Mouse (Mus musculus): ENCODE measurements around the gene Paqr5. TPM values are rescaled to one million over a fixed set of nuclear protein-coding genes. Genes with fewer than 3 reads are reported as not detected.

Paqr5 gene
- polyA plus RNA-seq, 1 experiment from 2014 or later = 0.26 TPM

DNA sequence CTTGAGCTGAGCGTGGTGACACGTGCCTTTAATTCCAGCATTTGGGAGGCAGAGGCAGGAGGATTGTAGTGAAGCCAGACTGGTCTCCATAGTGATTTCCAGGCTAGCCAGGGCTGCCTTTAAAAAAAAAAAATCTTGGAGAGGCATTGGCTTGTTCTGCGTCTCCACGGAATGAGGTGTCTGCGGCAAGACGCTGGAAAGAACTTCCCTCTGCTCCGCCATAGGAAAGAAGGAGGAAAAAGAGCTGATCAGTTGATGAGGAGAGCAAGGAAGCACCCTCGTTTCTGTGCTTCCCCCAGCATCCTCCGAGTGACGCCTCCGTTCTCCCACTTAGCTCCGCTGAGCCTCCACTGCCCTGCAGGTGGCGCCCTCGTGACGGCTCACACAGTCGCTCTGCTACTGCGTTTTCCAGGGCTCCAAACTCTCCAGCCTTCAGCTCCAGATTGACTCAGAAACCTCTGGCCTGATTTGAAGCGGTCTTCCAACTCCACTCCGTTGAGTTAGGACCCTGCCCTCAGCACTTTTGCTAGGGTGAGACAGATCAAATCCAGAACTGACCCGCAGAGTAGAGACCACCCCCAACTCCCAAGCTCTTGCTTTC, 13.5 kb upstream of the Paqr5 start:
- ATAC-seq (ENCODE audit: low FRiP score) (peak; percentile 38; the same call in 1 of the 2 replicates), DNase-seq (ENCODE audit: low spot score, missing footprints) (peak; percentile 96)
- H3K36me3 ChIP-seq (ENCODE audit: control insufficient read depth, insufficient read depth, low read length) = no peaks in the 10 kb centered on the region
- H3K9me3 ChIP-seq (ENCODE audit: control insufficient read depth, low read length) = no peaks in the 10 kb centered on the region
- H3K27me3 ChIP-seq (ENCODE audit: control insufficient read depth, insufficient read depth, low read length) = no peaks in the 10 kb centered on the region
- 6% methylated on average over 20 of the region's 20 CpGs for WGBS
- no peak overlapping the region for H3K4me2 ChIP-seq
- no peak overlapping the region for H3K9ac ChIP-seq (ENCODE audit: low read length)
- H3K27ac ChIP-seq (ENCODE audit: low read depth, low read length) = no peak overlapping the region
- H3K4me3 ChIP-seq (ENCODE audit: low read depth, low read length) = no peak overlapping the region
- H3K4me1 ChIP-seq (ENCODE audit: control insufficient read depth, insufficient read depth, low read length) = no peaks in the 10 kb centered on the region

DNA sequence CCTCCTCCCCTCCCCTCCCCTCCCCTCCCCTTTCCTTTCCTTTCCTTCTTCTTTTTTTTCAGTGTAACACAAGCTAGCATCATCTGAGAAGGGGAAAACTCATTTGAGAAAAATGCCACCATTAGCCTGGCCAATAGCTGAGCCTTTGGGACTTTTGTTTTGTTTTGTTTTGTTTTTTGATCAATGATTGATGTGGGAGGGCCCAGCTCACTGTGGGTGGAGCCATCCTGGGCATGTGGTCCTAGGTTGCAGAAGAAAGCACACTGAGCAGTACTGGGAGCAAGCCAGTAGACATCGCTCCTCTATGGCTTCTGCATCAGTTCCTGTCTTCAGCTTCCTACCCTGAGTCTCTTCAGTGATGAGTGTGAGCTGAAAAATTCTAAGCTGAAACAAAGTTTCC, 9.2 kb upstream of the Paqr5 start:
- DNase-seq (ENCODE audit: low spot score, missing footprints) (peak; percentile 4), ATAC-seq (ENCODE audit: low FRiP score) (no peak)
- H3K4me2 ChIP-seq = no peak overlapping the region

DNA sequence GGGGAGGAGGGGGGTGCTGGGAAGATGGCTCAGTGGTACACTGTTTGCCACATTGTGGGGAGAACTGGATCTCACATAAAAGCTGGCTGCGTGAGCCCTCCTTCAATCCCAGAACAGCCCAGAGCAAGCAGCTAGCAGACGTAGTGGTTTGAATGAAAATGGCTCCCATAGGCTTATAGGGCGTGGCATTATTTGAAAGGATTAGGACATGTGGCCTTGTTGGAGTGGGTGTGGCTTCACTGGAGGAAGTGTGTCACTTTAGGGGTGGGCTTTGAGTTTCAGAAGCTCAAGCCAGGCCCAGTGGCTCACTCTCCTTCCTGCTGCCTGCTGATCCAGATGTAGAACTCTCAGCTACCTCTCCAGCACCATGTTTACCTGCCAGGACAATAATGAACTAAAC, 5.5 kb upstream of the Paqr5 start:
- WGBS = 84% methylated on average over 3 of the region's 3 CpGs
- Histone ChIP-seq H3K27me3 (ENCODE audit: control insufficient read depth, insufficient read depth, low read length) (peaks cover 3% of the 10 kb centered on the region; the same call in 1 of the 2 replicates), H3K36me3 (ENCODE audit: control insufficient read depth, insufficient read depth, low read length) (no peaks in the 10 kb centered on the region), H3K27ac (ENCODE audit: low read depth, low read length) (no peak overlapping the region), H3K9ac (ENCODE audit: low read length) (no peak overlapping the region), H3K4me3 (ENCODE audit: low read depth, low read length) (no peak overlapping the region), H3K9me3 (ENCODE audit: control insufficient read depth, low read length) (no peaks in the 10 kb centered on the region), H3K4me2 (no peak overlapping the region), H3K4me1 (ENCODE audit: control insufficient read depth, insufficient read depth, low read length) (no peaks in the 10 kb centered on the region)
- ATAC-seq (ENCODE audit: low FRiP score) = no peak
- peak; percentile 8 for DNase-seq (ENCODE audit: low spot score, missing footprints)

More for the DNA sequence above, 9.2 kb upstream of the Paqr5 start:
- WGBS = 85% methylated on average over 1 of the region's 1 CpGs
- Histone ChIP-seq H3K9me3 (ENCODE audit: control insufficient read depth, low read length) (no peaks in the 10 kb centered on the region), H3K4me3 (ENCODE audit: low read depth, low read length) (no peak overlapping the region), H3K36me3 (ENCODE audit: control insufficient read depth, insufficient read depth, low read length) (no peaks in the 10 kb centered on the region), H3K27ac (ENCODE audit: low read depth, low read length) (no peak overlapping the region), H3K4me1 (ENCODE audit: control insufficient read depth, insufficient read depth, low read length) (no peaks in the 10 kb centered on the region), H3K27me3 (ENCODE audit: control insufficient read depth, insufficient read depth, low read length) (no peaks in the 10 kb centered on the region), H3K9ac (ENCODE audit: low read length) (no peak overlapping the region)

DNA sequence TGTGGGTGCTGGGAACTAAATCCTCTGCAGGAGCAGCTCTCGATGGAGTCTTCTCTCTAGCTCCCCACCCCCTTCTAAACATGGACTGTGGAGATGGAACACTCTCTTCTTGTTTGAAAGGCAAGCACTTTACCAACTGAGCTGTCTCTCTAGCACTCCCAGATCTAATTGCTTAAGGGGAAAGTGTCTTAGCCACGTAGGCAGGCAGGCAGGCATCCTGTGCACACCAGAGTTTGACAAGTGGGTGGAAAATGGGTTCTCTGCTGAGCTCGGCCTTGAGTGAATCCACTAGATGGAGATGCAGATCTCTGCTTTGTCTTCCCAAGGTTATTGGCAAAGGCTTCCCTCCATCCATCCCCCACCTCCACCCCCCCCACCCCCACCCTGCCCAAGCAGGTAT, 1.4 kb upstream of the Paqr5 start:
- peaks cover 2% of the 10 kb centered on the region; the same call in 1 of the 2 replicates for H3K4me1 ChIP-seq (ENCODE audit: control insufficient read depth, insufficient read depth, low read length)
- no peak overlapping the region for H3K27ac ChIP-seq (ENCODE audit: low read depth, low read length)
- H3K27me3 ChIP-seq (ENCODE audit: control insufficient read depth, insufficient read depth, low read length) = peaks cover 22% of the 10 kb centered on the region
- H3K9me3 ChIP-seq (ENCODE audit: control insufficient read depth, low read length) = no peaks in the 10 kb centered on the region
- ATAC-seq (ENCODE audit: low FRiP score) = no peak
- 61% methylated on average over 3 of the region's 3 CpGs for WGBS
- no peak overlapping the region for H3K9ac ChIP-seq (ENCODE audit: low read length)
- no peak overlapping the region for H3K4me3 ChIP-seq (ENCODE audit: low read depth, low read length)
- no peak overlapping the region for H3K4me2 ChIP-seq
- H3K36me3 ChIP-seq (ENCODE audit: control insufficient read depth, insufficient read depth, low read length) = no peaks in the 10 kb centered on the region
- peak; percentile 26 for DNase-seq (ENCODE audit: low spot score, missing footprints)

DNA sequence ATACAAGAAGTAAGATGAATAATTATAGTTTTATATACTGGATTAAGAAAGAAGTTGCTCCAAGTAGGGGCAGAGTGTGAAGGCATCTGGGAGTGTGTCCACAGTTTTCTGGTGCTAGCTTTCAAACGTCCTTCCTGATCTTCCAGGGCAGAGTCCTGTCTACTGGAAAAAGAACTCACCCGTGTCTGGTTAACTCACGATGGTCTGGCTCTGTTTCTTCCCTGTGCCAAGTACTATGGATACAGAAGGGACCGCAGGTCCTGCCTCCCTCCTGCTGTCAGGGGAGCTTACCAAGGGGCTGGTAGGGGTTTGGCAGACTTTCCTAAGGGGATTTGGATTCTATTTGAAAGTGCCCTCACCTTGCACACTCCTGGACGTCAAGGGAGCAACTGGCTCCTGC, 1.6 kb downstream of the Paqr5 start:
- peaks cover 2% of the 10 kb centered on the region; the same call in 1 of the 2 replicates for H3K4me1 ChIP-seq (ENCODE audit: control insufficient read depth, insufficient read depth, low read length)
- H3K9me3 ChIP-seq (ENCODE audit: control insufficient read depth, low read length) = no peaks in the 10 kb centered on the region
- peaks cover 22% of the 10 kb centered on the region for H3K27me3 ChIP-seq (ENCODE audit: control insufficient read depth, insufficient read depth, low read length)
- no peak overlapping the region for H3K9ac ChIP-seq (ENCODE audit: low read length)
- no peak overlapping the region for H3K4me3 ChIP-seq (ENCODE audit: low read depth, low read length)
- no peak for ATAC-seq (ENCODE audit: low FRiP score)
- H3K27ac ChIP-seq (ENCODE audit: low read depth, low read length) = no peak overlapping the region
- DNase-seq (ENCODE audit: low spot score, missing footprints) = peak; percentile 73
- H3K36me3 ChIP-seq (ENCODE audit: control insufficient read depth, insufficient read depth, low read length) = no peaks in the 10 kb centered on the region
- 37% methylated on average over 5 of the region's 5 CpGs for WGBS
- H3K4me2 ChIP-seq = no peak overlapping the region

DNA sequence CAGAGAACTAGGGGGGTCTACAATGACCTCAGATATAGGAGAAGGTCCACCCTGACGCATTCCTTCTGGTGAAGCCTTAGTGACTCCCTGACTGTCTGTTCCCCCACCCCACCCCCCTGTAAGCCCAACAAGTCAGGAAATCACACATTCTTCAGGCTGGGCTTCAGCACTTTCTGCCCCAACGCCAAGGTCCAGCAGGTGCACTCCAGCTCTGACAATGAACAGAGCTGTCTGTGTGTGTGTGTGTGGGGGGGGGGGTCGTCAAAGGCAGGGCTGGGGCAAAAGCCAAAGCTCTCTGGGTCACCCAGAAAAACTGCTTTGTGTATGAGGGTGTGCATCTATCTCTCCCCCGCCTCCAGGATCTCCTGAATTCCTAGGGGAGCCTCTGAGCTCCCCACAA, 2.8 kb downstream of the Paqr5 start:
- ATAC-seq (ENCODE audit: low FRiP score) (no peak), DNase-seq (ENCODE audit: low spot score, missing footprints) (peak; percentile 59)
- Histone ChIP-seq H3K4me2 (no peak overlapping the region), H3K4me3 (ENCODE audit: low read depth, low read length) (no peak overlapping the region), H3K36me3 (ENCODE audit: control insufficient read depth, insufficient read depth, low read length) (no peaks in the 10 kb centered on the region), H3K9ac (ENCODE audit: low read length) (no peak overlapping the region), H3K9me3 (ENCODE audit: control insufficient read depth, low read length) (no peaks in the 10 kb centered on the region), H3K27me3 (ENCODE audit: control insufficient read depth, insufficient read depth, low read length) (peaks cover 22% of the 10 kb centered on the region), H3K4me1 (ENCODE audit: control insufficient read depth, insufficient read depth, low read length) (peaks cover 2% of the 10 kb centered on the region; the same call in 1 of the 2 replicates), H3K27ac (ENCODE audit: low read depth, low read length) (no peak overlapping the region)
- WGBS = 54% methylated on average over 4 of the region's 4 CpGs

DNA sequence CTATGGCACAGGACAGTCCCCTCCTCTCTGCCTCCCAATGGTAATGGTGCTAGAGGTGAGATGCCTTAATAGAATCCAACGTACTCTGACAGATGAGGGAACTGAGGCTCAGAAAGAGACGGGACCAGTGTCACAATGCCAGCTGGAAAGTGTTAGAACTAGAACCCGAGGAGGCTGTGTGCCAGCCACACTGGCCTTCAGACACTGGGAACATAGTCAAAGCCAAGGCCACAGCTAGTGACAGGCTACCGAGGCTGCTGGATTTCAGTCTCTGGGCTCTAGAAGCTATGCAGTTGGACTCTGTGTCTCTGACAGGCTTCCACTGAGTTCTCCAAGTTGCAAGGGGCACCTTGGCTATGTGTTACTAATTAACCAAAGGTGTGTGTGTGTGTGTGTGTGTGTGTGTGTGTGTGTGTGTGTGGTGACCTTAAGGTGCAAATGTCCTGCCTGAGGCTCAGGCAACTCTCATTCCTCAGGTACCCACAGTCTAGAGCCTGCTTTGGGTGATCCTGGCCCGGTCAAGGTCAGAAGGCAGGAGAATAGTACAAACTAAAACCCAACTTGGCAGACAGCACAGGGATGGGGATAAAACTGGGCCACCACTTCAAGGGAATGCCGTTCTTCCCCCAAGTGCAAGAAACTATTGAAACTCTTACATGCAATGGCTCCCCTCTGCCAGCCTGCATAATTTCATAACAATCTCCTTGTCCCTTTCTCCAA, 3.5 kb downstream of the Paqr5 start:
- no peak overlapping the region for H3K4me3 ChIP-seq (ENCODE audit: low read depth, low read length)
- H3K4me1 ChIP-seq (ENCODE audit: control insufficient read depth, insufficient read depth, low read length) = peaks cover 2% of the 10 kb centered on the region; the same call in 1 of the 2 replicates
- H3K9ac ChIP-seq (ENCODE audit: low read length) = no peak overlapping the region
- no peak overlapping the region for H3K27ac ChIP-seq (ENCODE audit: low read depth, low read length)
- WGBS = 89% methylated on average over 6 of the region's 6 CpGs
- DNase-seq (ENCODE audit: low spot score, missing footprints) (peak; percentile 2), ATAC-seq (ENCODE audit: low FRiP score) (no peak)
- peaks cover 22% of the 10 kb centered on the region for H3K27me3 ChIP-seq (ENCODE audit: control insufficient read depth, insufficient read depth, low read length)
- no peaks in the 10 kb centered on the region for H3K36me3 ChIP-seq (ENCODE audit: control insufficient read depth, insufficient read depth, low read length)
- H3K9me3 ChIP-seq (ENCODE audit: control insufficient read depth, low read length) = no peaks in the 10 kb centered on the region
- no peak overlapping the region for H3K4me2 ChIP-seq

DNA sequence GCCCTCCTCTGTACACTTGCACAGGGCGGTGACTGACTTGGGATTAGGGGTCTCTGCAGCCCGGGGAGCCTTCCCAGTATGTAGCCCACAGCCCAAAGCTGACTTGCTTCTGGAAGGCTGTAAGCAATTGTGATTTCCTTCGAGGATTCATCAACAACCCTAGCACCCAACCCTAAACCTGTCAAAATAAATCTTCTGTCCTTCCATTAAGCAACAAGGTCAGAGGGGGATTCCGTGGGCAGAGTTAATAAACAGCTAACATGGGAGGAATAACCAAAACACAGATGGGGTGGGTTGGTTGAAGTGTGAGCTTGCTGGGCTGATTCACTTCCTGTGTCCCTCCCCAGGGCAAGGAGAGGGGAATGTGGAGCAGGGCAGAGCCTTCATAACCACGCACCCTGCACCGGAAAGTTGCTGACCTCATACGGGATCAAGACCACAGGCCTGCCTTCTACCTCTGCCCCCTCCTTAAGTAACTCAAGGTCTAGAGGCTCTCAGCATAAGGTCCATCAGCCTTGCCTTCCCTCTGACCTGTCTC, 5.0 kb downstream of the Paqr5 start:
- H3K4me3 ChIP-seq (ENCODE audit: low read depth, low read length) = no peak overlapping the region
- WGBS = 72% methylated on average over 7 of the region's 7 CpGs

DNA sequence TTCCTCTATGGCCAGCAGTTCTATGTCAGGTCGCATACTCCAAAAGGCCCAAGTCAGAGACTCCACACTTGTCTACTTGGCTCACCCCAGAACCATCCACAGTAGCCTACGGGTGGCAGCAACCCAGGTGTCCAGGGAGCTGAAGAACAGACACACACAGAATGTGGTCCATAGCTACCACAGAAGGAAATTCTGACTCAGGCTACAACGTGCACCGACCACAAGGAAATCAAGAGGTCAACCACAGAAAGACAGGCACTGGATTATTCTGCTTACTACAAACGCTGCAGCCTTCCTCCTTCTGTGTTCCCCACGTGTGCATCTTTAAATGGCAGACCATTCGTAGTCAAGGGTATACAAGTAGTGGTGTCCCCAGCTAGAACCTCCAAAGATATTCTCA, 6.4 kb downstream of the Paqr5 start:
- WGBS = 81% methylated on average over 7 of the region's 7 CpGs
- Histone ChIP-seq H3K4me2 (no peak overlapping the region), H3K27ac (ENCODE audit: low read depth, low read length) (no peak overlapping the region), H3K27me3 (ENCODE audit: control insufficient read depth, insufficient read depth, low read length) (peaks cover 3% of the 10 kb centered on the region; the same call in 1 of the 2 replicates), H3K9ac (ENCODE audit: low read length) (no peak overlapping the region), H3K36me3 (ENCODE audit: control insufficient read depth, insufficient read depth, low read length) (no peaks in the 10 kb centered on the region), H3K9me3 (ENCODE audit: control insufficient read depth, low read length) (no peaks in the 10 kb centered on the region), H3K4me3 (ENCODE audit: low read depth, low read length) (no peak overlapping the region), H3K4me1 (ENCODE audit: control insufficient read depth, insufficient read depth, low read length) (no peaks in the 10 kb centered on the region)
- ATAC-seq (ENCODE audit: low FRiP score) (no peak), DNase-seq (ENCODE audit: low spot score, missing footprints) (no peak)

More for the DNA sequence above, 5.0 kb downstream of the Paqr5 start:
- H3K9ac ChIP-seq (ENCODE audit: low read length) = no peak overlapping the region
- peaks cover 14% of the 10 kb centered on the region; the same call in 1 of the 2 replicates for H3K27me3 ChIP-seq (ENCODE audit: control insufficient read depth, insufficient read depth, low read length)
- H3K9me3 ChIP-seq (ENCODE audit: control insufficient read depth, low read length) = no peaks in the 10 kb centered on the region
- no peak overlapping the region for H3K27ac ChIP-seq (ENCODE audit: low read depth, low read length)
- ATAC-seq (ENCODE audit: low FRiP score) (no peak), DNase-seq (ENCODE audit: low spot score, missing footprints) (no peak)
- H3K36me3 ChIP-seq (ENCODE audit: control insufficient read depth, insufficient read depth, low read length) = no peaks in the 10 kb centered on the region
- H3K4me2 ChIP-seq = no peak overlapping the region
- H3K4me1 ChIP-seq (ENCODE audit: control insufficient read depth, insufficient read depth, low read length) = peaks cover 1% of the 10 kb centered on the region; the same call in 1 of the 2 replicates

Data from midbrain, embryonic 11.5 days (tissue).